Comparison of ENCODE assay signal across 35 mouse cellular contexts in the genomic region with DNA sequence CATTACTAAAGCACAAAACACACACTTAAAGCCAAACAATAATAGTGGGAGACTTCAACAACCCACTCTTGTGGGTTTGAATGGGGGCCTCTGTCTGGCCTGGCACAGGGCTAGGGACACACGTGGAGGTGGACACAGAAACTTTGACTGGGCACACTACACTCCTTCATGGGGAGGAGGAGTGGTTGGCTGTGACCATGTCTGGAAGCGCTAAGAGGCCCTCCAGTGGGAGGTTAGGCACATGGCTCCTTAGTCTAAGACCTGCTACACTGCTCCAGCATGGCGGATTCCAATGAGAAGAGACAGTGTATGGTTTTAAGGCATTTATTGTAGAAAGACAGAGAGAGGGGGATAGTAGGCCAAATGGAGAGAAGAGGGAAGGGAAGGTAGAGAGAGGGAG. TPM values are rescaled to one million over a fixed set of nuclear protein-coding genes. Genes with fewer than 3 reads are reported as not detected.
DNase-seq lines count a peak whose midpoint lies in the region; ATAC-seq and TF ChIP-seq lines count a peak whose summit lies in the region.
"Had no signal": no experiment of that assay in that cellular context is flagged by ENCODE, and none has a peak within 500 bp of the region (broad histone marks: within the 10 kb centered on the region; RNA-seq: fewer than 3 reads in every experiment).

No protein-coding gene starts in this region.

- TF ChIP-seq CTCF in intestine, postnatal 0 days (IDR thresholded peaks at IDR 0.05; ENCODE audit: low read depth) = peak; percentile 43
- peak; percentile 26 for TF ChIP-seq CTCF in lung, postnatal 0 days (IDR thresholded peaks at IDR 0.05)

- no peaks in the 10 kb centered on the region for H3K36me3 ChIP-seq in intestine, postnatal 0 days (ENCODE audit: control insufficient read depth, insufficient read depth)
- H3K36me3 ChIP-seq in intestine, embryonic 16.5 days (ENCODE audit: control insufficient read depth, insufficient read depth, low read length) = no peaks in the 10 kb centered on the region
- H3K36me3 ChIP-seq in lung, postnatal 0 days (ENCODE audit: insufficient read depth, low read length) = no peaks in the 10 kb centered on the region
- H3K36me3 ChIP-seq: embryonic facial prominence, embryonic 13.5 days; forebrain, embryonic 15.5 days; G1E; heart, embryonic 12.5 days; hindbrain, embryonic 10.5 days; intestine, embryonic 15.5 days; limb, embryonic 13.5 days; lung, embryonic 15.5 days; neural tube, embryonic 13.5 days had no signal

- H3K9ac ChIP-seq in intestine, postnatal 0 days (ENCODE audit: low read depth, low read length) = no peak overlapping the region
- no peak overlapping the region for H3K9ac ChIP-seq in intestine, embryonic 16.5 days (ENCODE audit: low read depth, low read length)
- no peak overlapping the region for H3K9ac ChIP-seq in lung, postnatal 0 days (replicated peaks; ENCODE audit: low read depth)
- H3K9ac ChIP-seq: embryonic facial prominence, embryonic 13.5 days; forebrain, embryonic 15.5 days; heart, embryonic 12.5 days; intestine, embryonic 15.5 days; limb, embryonic 13.5 days; liver, embryonic 14.5 days; lung, embryonic 15.5 days; neural tube, embryonic 13.5 days had no signal

- no peak overlapping the region for H3K4me3 ChIP-seq in intestine, postnatal 0 days (ENCODE audit: low read depth, low read length)
- no peak overlapping the region for H3K4me3 ChIP-seq in intestine, embryonic 16.5 days (ENCODE audit: low read length)
- no peak overlapping the region for H3K4me3 ChIP-seq in lung, postnatal 0 days (ENCODE audit: low read depth, low read length)
- H3K4me3 ChIP-seq: embryonic facial prominence, embryonic 13.5 days; forebrain, embryonic 15.5 days; heart, embryonic 12.5 days; hindbrain, embryonic 10.5 days; intestine, embryonic 15.5 days; layer of hippocampus, adult 2 months; limb, embryonic 13.5 days; lung, embryonic 15.5 days; myocyte; neural tube, embryonic 13.5 days had no signal

- H3K27me3 ChIP-seq in intestine, postnatal 0 days (replicated peaks; ENCODE audit: control insufficient read depth, insufficient read depth, low read length) = no peaks in the 10 kb centered on the region
- H3K27me3 ChIP-seq in intestine, embryonic 16.5 days (replicated peaks; ENCODE audit: control insufficient read depth, insufficient read depth, low read length) = no peaks in the 10 kb centered on the region
- H3K27me3 ChIP-seq in lung, postnatal 0 days (replicated peaks; ENCODE audit: insufficient read depth, low read length) = no peaks in the 10 kb centered on the region
- H3K27me3 ChIP-seq: embryonic facial prominence, embryonic 13.5 days; forebrain, embryonic 15.5 days; heart, embryonic 12.5 days; intestine, embryonic 15.5 days; limb, embryonic 13.5 days; lung, embryonic 15.5 days; neural tube, embryonic 13.5 days had no signal

- H3K27ac ChIP-seq in intestine, postnatal 0 days (ENCODE audit: low read depth, low read length) = no peak overlapping the region
- no peak overlapping the region for H3K27ac ChIP-seq in intestine, embryonic 16.5 days (ENCODE audit: low read length)
- H3K27ac ChIP-seq in lung, postnatal 0 days (ENCODE audit: low read length) = no peak overlapping the region
- H3K27ac ChIP-seq: embryonic facial prominence, embryonic 13.5 days; forebrain, embryonic 15.5 days; hindbrain, embryonic 10.5 days; intestine, embryonic 15.5 days; layer of hippocampus, adult 2 months; limb, embryonic 13.5 days; liver, embryonic 14.5 days; lung, embryonic 15.5 days; neural tube, embryonic 13.5 days had no signal

- no peak overlapping the region for H3K4me2 ChIP-seq in intestine, postnatal 0 days (replicated peaks; ENCODE audit: low read depth)
- H3K4me2 ChIP-seq in intestine, embryonic 16.5 days (ENCODE audit: low read depth, low read length) = no peak overlapping the region
- H3K4me2 ChIP-seq in lung, postnatal 0 days (replicated peaks; ENCODE audit: low read depth, low read length) = no peak overlapping the region
- H3K4me2 ChIP-seq: embryonic facial prominence, embryonic 13.5 days; forebrain, embryonic 15.5 days; heart, embryonic 12.5 days; intestine, embryonic 15.5 days; limb, embryonic 13.5 days; lung, embryonic 15.5 days; neural tube, embryonic 13.5 days had no signal

- ATAC-seq in intestine, postnatal 0 days = no peak
- no peak for ATAC-seq in intestine, embryonic 16.5 days
- no peak for ATAC-seq in lung, postnatal 0 days
- ATAC-seq: CD4-positive, CD25-positive, alpha-beta regulatory T cell, adult 4 months; forebrain, embryonic 15.5 days; hindbrain, embryonic 16.5 days; intestine, embryonic 15.5 days had no signal

- H3K9me3 ChIP-seq in intestine, postnatal 0 days (ENCODE audit: control insufficient read depth) = no peaks in the 10 kb centered on the region
- no peaks in the 10 kb centered on the region for H3K9me3 ChIP-seq in intestine, embryonic 16.5 days (ENCODE audit: control insufficient read depth, low read length)
- no peaks in the 10 kb centered on the region for H3K9me3 ChIP-seq in lung, postnatal 0 days (ENCODE audit: low read length)
- H3K9me3 ChIP-seq: embryonic facial prominence, embryonic 13.5 days; forebrain, embryonic 15.5 days; G1E; heart, embryonic 12.5 days; hindbrain, embryonic 10.5 days; intestine, embryonic 15.5 days; limb, embryonic 13.5 days; lung, embryonic 15.5 days; neural tube, embryonic 13.5 days had no signal

- no peak for TF ChIP-seq EP300 in lung, postnatal 0 days (IDR thresholded peaks at IDR 0.05)

- WGBS in intestine, postnatal 0 days = 83% methylated on average over 3 of the region's 3 CpGs
- whole genome bisulfite sequencing in intestine, embryonic 16.5 days = 83% methylated on average over 3 of the region's 3 CpGs
- 67% methylated on average over 3 of the region's 3 CpGs for WGBS in lung, postnatal 0 days

- no peaks in the 10 kb centered on the region for H3K4me1 ChIP-seq in intestine, postnatal 0 days (replicated peaks; ENCODE audit: control insufficient read depth, insufficient read depth, low read length)
- H3K4me1 ChIP-seq in intestine, embryonic 16.5 days (ENCODE audit: control insufficient read depth, insufficient read depth, low read length) = no peaks in the 10 kb centered on the region
- H3K4me1 ChIP-seq in lung, postnatal 0 days (ENCODE audit: insufficient read depth, low read depth, low read length) = no peaks in the 10 kb centered on the region
- H3K4me1 ChIP-seq: embryonic facial prominence, embryonic 13.5 days; forebrain, embryonic 15.5 days; heart, embryonic 12.5 days; hindbrain, embryonic 10.5 days; intestine, embryonic 15.5 days; limb, embryonic 13.5 days; lung, embryonic 15.5 days; neural tube, embryonic 13.5 days had no signal

- no peak for DNase-seq in lung, postnatal 0 days (ENCODE audit: low spot score)
- DNase-seq in lung, postnatal 36 days = no peak
- DNase-seq in R1 (ENCODE audit: low read depth, low spot score) = peak; percentile 2
- no peak for DNase-seq in adrenal gland, adult (ENCODE audit: inconsistent age in 2 of 2, low spot score in 1 of 2)
- no peak for DNase-seq in yolk sac, embryonic 10.5 days (ENCODE audit: low spot score)
- DNase-seq: adrenal gland, postnatal 25 days; cerebellum, adult 8-10 months; cerebellum, postnatal 36 days; embryo, embryonic 11 days; heart, postnatal 10 days; kidney, postnatal 25 days; layer of hippocampus, postnatal 36 days; midbrain, embryonic 14.5 days; retina, postnatal 1 day; right cerebral cortex, postnatal 25 days; spleen, adult 18-20 months; thymus, postnatal 25 days had no signal

RNA-seq across cellular contexts. Expression of gene Speer4f1, which starts 32.1 kb away (rescaled TPM):
- polyA plus RNA-seq in intestine, postnatal 0 days (2015; fragmentation: Nextera tagmentation; extraction: Ambion mirVana) = not detected in 2 replicates
- polyA plus RNA-seq in intestine, embryonic 16.5 days (2015; fragmentation: Nextera tagmentation; extraction: Ambion mirVana) = not detected in 2 replicates
- not detected in 2 replicates for polyA plus RNA-seq in lung, postnatal 0 days (2015; fragmentation: Nextera tagmentation; extraction: Ambion mirVana)
- polyA plus RNA-seq: brain, embryonic 14.5 days; CD4-positive, CD25-positive, alpha-beta regulatory T cell, adult 4 months; embryonic facial prominence, embryonic 13.5 days; forebrain, embryonic 15.5 days; G1E; gonadal fat pad, adult 2 months; heart, embryonic 12.5 days; hindbrain, embryonic 10.5 days; hindbrain, embryonic 16.5 days; intestine, embryonic 15.5 days; limb, embryonic 13.5 days; liver, embryonic 14.5 days; lung, embryonic 15.5 days; midbrain, embryonic 14.5 days; myocyte; neural tube, embryonic 13.5 days had no signal
